Mouse (Mus musculus) 3134 (cell line): Measurements from ENCODE around the gene Zfp40.
A peak's percentile ranks its signal among the peaks of the same experiment; 100 is the strongest.
"Not testable (repeated sequence)": the region's sequence is repeated elsewhere in the genome, so short reads cannot be mapped to it uniquely, and the experiment has no call there.

Experiments
- DNase-seq: peaks from one replicate; pipeline ENCODE4 v3.0.0-alpha.2; 2011; ENCODE audit warnings: low spot score; ENCODE audit not compliant: insufficient read length; ENCODE audit errors: extremely low read depth

The Zfp40 gene

DNA sequence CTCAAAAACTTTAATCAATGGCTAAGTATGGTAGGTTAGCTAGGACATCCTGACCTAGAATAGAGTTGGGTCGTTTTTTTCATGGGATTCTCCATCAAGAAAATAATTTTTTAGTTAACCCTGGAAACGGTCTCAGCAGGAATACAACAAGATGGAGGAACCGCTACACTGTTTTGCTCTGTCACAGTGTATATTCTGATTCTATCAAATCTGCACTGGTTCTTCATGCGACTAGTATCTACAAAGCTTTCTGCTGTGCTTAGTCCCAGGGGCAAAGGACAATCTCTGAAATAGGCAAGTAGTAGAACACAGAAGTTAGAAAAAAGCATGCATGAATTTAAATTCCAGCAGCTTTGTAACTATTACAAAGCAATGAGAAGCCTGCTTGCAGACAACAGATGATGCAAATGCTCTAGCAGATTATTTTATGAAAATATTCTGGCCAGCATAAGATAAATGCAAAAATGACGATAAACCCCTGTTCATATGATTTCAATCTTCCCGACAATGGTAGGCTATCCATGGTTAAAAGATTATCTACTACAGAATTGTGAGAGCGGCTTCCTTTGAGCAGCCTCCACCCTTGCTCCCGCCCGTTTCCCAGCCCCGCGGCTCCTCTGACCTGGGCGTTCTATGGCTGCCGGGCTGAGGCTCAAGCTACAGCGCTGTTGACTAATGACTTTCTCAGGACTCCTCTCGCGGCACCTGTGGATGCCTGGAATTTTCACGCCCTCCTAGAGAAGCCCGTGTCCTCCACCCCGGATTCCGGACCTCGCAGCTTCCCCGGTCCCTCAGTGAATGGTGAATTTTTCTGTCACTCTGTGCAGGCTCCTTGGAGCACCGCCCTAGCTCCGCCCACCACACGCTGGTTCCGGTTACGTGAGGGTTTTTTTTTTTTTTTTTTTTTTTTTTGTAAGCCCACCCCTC, at the start of gene Zfp40:
Gene Zfp40 (minus strand): TSS at position 800 of the 927 bp plus-strand sequence.
- peak; percentile 85 for DNase-seq

DNA sequence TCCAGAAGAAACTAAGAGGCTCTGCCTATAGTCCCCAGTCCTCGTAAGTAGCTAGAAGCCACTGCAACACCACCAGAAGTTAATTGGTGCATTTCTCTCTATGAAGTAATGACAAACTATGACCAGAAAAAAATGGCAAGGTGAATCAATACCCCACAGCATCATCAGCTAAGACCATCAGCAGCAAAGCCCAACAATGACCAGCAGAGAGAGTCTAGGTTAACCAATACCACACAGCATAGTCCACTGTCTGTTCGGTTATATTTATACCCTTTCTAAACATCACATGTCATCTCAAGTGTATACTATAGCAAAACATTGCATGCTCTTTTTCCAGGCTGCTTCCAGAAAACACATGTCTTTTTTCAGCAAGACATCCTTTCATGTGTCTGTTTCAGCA, 25.3 kb upstream of the Zfp40 start:
- no peak for DNase-seq

DNA sequence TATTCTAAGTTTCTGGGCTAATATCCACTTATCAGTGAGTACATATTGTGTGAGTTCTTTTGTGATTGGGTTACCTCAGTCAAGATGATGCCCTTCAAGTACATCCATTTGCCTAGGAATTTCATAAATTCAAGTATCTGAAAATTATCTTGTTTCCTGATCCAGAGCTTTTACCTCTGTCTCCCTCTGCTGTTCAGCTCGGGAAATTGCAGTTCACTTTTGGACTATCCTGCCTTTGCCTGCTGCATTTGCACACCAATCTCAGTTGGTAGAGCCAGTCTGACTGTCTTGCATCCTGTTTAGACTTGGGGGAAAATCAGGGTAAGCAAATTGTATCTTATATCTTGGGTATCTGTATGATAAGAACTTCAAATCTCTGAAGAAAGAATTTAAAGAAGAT, 6.8 kb upstream of the Zfp40 start:
- DNase-seq, result not testable (repeated sequence)

DNA sequence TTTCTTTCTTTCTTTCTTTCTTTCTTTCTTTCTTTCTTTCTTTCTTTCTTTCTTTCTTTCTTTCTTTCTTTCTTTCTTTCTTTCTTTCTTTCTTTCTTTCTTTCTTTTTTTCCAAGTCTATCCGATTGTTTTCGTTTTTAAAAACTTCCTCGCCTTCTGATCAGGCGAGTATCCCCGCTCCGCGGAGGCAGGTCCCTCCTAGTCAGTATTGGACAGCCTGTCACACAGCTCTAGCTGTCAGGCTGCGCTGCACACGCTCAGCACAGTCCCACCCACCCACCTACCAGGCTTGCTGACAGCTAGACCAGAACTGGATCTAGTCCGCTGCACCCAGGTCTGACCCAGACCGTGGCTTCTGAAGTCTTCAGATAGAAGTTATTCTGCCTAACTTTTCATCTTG, 389 bp upstream of the Zfp40 start:
- DNase-seq, result peak; percentile 71

DNA sequence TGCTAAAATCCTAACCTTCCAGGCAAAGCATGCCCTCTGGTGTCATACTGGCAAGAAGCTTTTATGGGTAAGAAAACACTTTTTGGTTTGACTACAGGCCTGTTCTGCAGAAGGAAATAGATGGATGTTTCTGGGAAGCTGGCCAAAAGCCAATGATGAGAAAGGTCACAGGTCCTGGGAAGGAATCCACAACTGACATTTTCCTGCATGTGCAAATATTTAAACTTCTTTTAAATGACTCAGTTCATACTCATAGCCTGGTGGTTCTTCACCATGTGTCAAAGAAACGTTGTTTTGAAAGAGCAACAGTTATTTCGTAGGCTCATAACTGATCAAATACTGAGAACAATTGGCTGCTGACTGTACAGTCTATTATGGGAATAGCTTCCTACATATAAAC, 5.4 kb downstream of the Zfp40 start:
- DNase-seq, result peak; percentile 15
